Mouse (Mus musculus): ENCODE data around the gene 4931406P16Rik.

DNA sequence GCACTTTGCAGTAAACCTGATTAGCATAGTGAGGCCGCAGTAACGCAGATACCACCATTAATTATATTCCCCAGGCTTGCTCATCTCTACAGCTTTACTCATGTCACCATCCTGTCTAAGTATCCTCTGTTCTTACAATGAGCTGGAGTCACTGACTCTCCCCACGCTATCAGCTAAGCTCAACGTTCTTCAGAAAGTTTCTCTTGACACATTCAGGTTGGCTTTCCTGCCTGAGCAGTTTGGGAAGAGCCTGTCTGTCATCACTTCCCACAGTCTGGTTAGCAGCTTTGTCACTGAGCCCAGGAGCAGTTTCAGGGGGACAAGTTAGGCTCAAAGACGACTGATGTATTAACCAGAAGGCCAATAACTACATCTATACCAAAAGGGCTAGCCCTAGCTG, 4.8 kb downstream of the 4931406P16Rik start:
- no peak for TF ChIP-seq POLR2A (IDR thresholded peaks at IDR 0.05; ENCODE audit: low read depth, low read length)
- TF ChIP-seq CTCF (IDR thresholded peaks at IDR 0.05; ENCODE audit: extremely low read depth, insufficient read length, insufficient replicate concordance, low read depth, low read length) = no peak

Measured in small intestine, adult 2 months (tissue).